Mouse (Mus musculus): ENCODE results near the gene Peg3.

The Peg3 gene

GRCm38 (mm10) chr7:6707416-6708015 lies 22.7 kb downstream of the Peg3 start:
- peaks cover 70% of the 10 kb centered on the region for H3K36me3 ChIP-seq (ENCODE audit: insufficient read depth, low read length)
- H3K4me3 ChIP-seq (replicated peaks; ENCODE audit: low read length), result no peak overlapping the region
- H3K4me1 ChIP-seq (replicated peaks; ENCODE audit: low read depth, low read length), result no peaks in the 10 kb centered on the region
- no peak for TF ChIP-seq POU5F1 (IDR thresholded peaks at IDR 0.05; ENCODE audit: borderline replicate concordance, low read length)
- TF ChIP-seq CTCF (conservative IDR thresholded peaks at IDR 0.05; ENCODE audit: low read length), result no peak
- no peak for TF ChIP-seq NANOG (IDR thresholded peaks at IDR 0.05; ENCODE audit: borderline replicate concordance, low read length)
- 0 out of 2 replicates have a peak, but pooled peaks cover 4% of the 10 kb centered on the region for H3K27me3 ChIP-seq (ENCODE audit: insufficient read depth, low read length)
- no peaks in the 10 kb centered on the region for H3K9me3 ChIP-seq (ENCODE audit: low read length)

GRCm38 (mm10) chr7:6699230-6699629 lies 31.0 kb downstream of the Peg3 start:
- H3K36me3 ChIP-seq (ENCODE audit: insufficient read depth, low read length), result no peaks in the 10 kb centered on the region
- no peaks in the 10 kb centered on the region for H3K9me3 ChIP-seq (ENCODE audit: low read length)
- H3K4me1 ChIP-seq (replicated peaks; ENCODE audit: low read depth, low read length), result peaks cover 22% of the 10 kb centered on the region
- H3K4me3 ChIP-seq (replicated peaks; ENCODE audit: low read length), result no peak overlapping the region
- peaks cover 2% of the 10 kb centered on the region for H3K27me3 ChIP-seq (ENCODE audit: insufficient read depth, low read length)
- TF ChIP-seq CTCF (conservative IDR thresholded peaks at IDR 0.05; ENCODE audit: low read length), result no peak
- TF ChIP-seq POU5F1 (IDR thresholded peaks at IDR 0.05; ENCODE audit: borderline replicate concordance, low read length), result no peak
- no peak for TF ChIP-seq NANOG (IDR thresholded peaks at IDR 0.05; ENCODE audit: borderline replicate concordance, low read length)

GRCm38 (mm10) chr7:6696241-6697045 lies 33.8 kb downstream of the Peg3 start, which contains the start of gene Zim1:
TSS of gene Zim1 (minus strand) at chr7:6696450.
- Histone ChIP-seq H3K4me1 (replicated peaks; ENCODE audit: low read depth, low read length) (peaks cover 22% of the 10 kb centered on the region), H3K36me3 (ENCODE audit: insufficient read depth, low read length) (no peaks in the 10 kb centered on the region), H3K27me3 (ENCODE audit: insufficient read depth, low read length) (peaks cover 2% of the 10 kb centered on the region), H3K4me3 (replicated peaks; ENCODE audit: low read length) (peak within 1 kb of the TSS; percentile 74), H3K9me3 (ENCODE audit: low read length) (no peaks in the 10 kb centered on the region)
- TF ChIP-seq NANOG (IDR thresholded peaks at IDR 0.05; ENCODE audit: borderline replicate concordance, low read length) (no peak), CTCF (conservative IDR thresholded peaks at IDR 0.05; ENCODE audit: low read length) (peak; percentile 14; the same call in 1 of the 2 replicates), POU5F1 (IDR thresholded peaks at IDR 0.05; ENCODE audit: borderline replicate concordance, low read length) (no peak)

- Histone ChIP-seq H3K27me3 (ENCODE audit: insufficient read depth, low read length) (no peaks in the 10 kb centered on the region), H3K9me3 (ENCODE audit: low read length) (no peaks in the 10 kb centered on the region), H3K4me3 (replicated peaks; ENCODE audit: low read length) (no peak overlapping the region), H3K36me3 (ENCODE audit: insufficient read depth, low read length) (no peaks in the 10 kb centered on the region), H3K4me1 (replicated peaks; ENCODE audit: low read depth, low read length) (no peaks in the 10 kb centered on the region)
- no peak for TF ChIP-seq POU5F1 (IDR thresholded peaks at IDR 0.05; ENCODE audit: borderline replicate concordance, low read length)
- TF ChIP-seq NANOG (IDR thresholded peaks at IDR 0.05; ENCODE audit: borderline replicate concordance, low read length), result no peak
- TF ChIP-seq CTCF (conservative IDR thresholded peaks at IDR 0.05; ENCODE audit: low read length), result no peak
Measured at GRCm38 (mm10) chr7:6685511-6685910, 44.7 kb downstream of the Peg3 start.

- no peak overlapping the region for H3K4me3 ChIP-seq (replicated peaks; ENCODE audit: low read length)
- H3K4me1 ChIP-seq (replicated peaks; ENCODE audit: low read depth, low read length), result peaks cover 6% of the 10 kb centered on the region
- TF ChIP-seq POU5F1 (IDR thresholded peaks at IDR 0.05; ENCODE audit: borderline replicate concordance, low read length) (no peak), CTCF (conservative IDR thresholded peaks at IDR 0.05; ENCODE audit: low read length) (no peak), NANOG (IDR thresholded peaks at IDR 0.05; ENCODE audit: borderline replicate concordance, low read length) (no peak)
- peaks cover 4% of the 10 kb centered on the region; the same call in 1 of the 2 replicates for H3K27me3 ChIP-seq (ENCODE audit: insufficient read depth, low read length)
- H3K36me3 ChIP-seq (ENCODE audit: insufficient read depth, low read length), result no peaks in the 10 kb centered on the region
- H3K9me3 ChIP-seq (ENCODE audit: low read length), result peaks cover 8% of the 10 kb centered on the region; the same call in 1 of the 2 replicates
Measured at GRCm38 (mm10) chr7:6666726-6667125, 63.5 kb downstream of the Peg3 start.

- H3K9me3 ChIP-seq (ENCODE audit: low read length), result peaks cover 7% of the 10 kb centered on the region; the same call in 1 of the 2 replicates
- H3K4me1 ChIP-seq (replicated peaks; ENCODE audit: low read depth, low read length), result peaks cover 23% of the 10 kb centered on the region
- no peak overlapping the region for H3K4me3 ChIP-seq (replicated peaks; ENCODE audit: low read length)
- peaks cover 4% of the 10 kb centered on the region; the same call in 1 of the 2 replicates for H3K27me3 ChIP-seq (ENCODE audit: insufficient read depth, low read length)
- H3K36me3 ChIP-seq (ENCODE audit: insufficient read depth, low read length), result no peaks in the 10 kb centered on the region
- no peak for TF ChIP-seq CTCF (conservative IDR thresholded peaks at IDR 0.05; ENCODE audit: low read length)
- TF ChIP-seq NANOG (IDR thresholded peaks at IDR 0.05; ENCODE audit: borderline replicate concordance, low read length), result no peak
- no peak for TF ChIP-seq POU5F1 (IDR thresholded peaks at IDR 0.05; ENCODE audit: borderline replicate concordance, low read length)
Measured at GRCm38 (mm10) chr7:6663430-6663829, 66.8 kb downstream of the Peg3 start.

- H3K9me3 ChIP-seq (ENCODE audit: low read length), result no peaks in the 10 kb centered on the region; the same call in 1 of the 2 replicates
- H3K27me3 ChIP-seq (ENCODE audit: insufficient read depth, low read length), result peaks cover 4% of the 10 kb centered on the region; the same call in 1 of the 2 replicates
- H3K36me3 ChIP-seq (ENCODE audit: insufficient read depth, low read length), result no peaks in the 10 kb centered on the region
- no peak overlapping the region for H3K4me3 ChIP-seq (replicated peaks; ENCODE audit: low read length)
- TF ChIP-seq CTCF (conservative IDR thresholded peaks at IDR 0.05; ENCODE audit: low read length) (peak; percentile 89), NANOG (IDR thresholded peaks at IDR 0.05; ENCODE audit: borderline replicate concordance, low read length) (no peak)
- H3K4me1 ChIP-seq (replicated peaks; ENCODE audit: low read depth, low read length), result peaks cover 36% of the 10 kb centered on the region
Measured at GRCm38 (mm10) chr7:6659605-6660004, 70.6 kb downstream of the Peg3 start.

- TF ChIP-seq POU5F1 (IDR thresholded peaks at IDR 0.05; ENCODE audit: borderline replicate concordance, low read length) (no peak), NANOG (IDR thresholded peaks at IDR 0.05; ENCODE audit: borderline replicate concordance, low read length) (no peak; the same call in 1 of the 2 replicates), CTCF (conservative IDR thresholded peaks at IDR 0.05; ENCODE audit: low read length) (no peak)
- H3K36me3 ChIP-seq (ENCODE audit: insufficient read depth, low read length), result no peaks in the 10 kb centered on the region
Measured at GRCm38 (mm10) chr7:6658606-6659005, 71.6 kb downstream of the Peg3 start.

More at GRCm38 (mm10) chr7:6658606-6659005, 71.6 kb downstream of the Peg3 start:
- Histone ChIP-seq H3K4me1 (replicated peaks; ENCODE audit: low read depth, low read length) (peaks cover 38% of the 10 kb centered on the region), H3K9me3 (ENCODE audit: low read length) (no peaks in the 10 kb centered on the region; the same call in 1 of the 2 replicates), H3K27me3 (ENCODE audit: insufficient read depth, low read length) (0 out of 2 replicates have a peak, but pooled peaks cover 4% of the 10 kb centered on the region), H3K4me3 (replicated peaks; ENCODE audit: low read length) (0 out of 2 replicates have a peak overlapping the region, but pooled peaks have one; percentile 0)
